Mouse (Mus musculus) layer of hippocampus, adult 18-20 months (tissue): ENCODE measurements around the gene Zfp30. TPM values are rescaled to one million over a fixed set of nuclear protein-coding genes. Genes with fewer than 3 reads are reported as not detected.

ENCODE experiments used
- DNase-seq, 2 experiments: peaks; one replicate each; pipeline ENCODE4 v3.0.0; 2022; ENCODE audit warnings: low spot score in 2 of 2
- microRNA-seq, 2 experiments: library from miRNA; unstranded; fragments of <30 nt; microRNA quantifications; one replicate each; pipeline ENCODE4 v1.2.0; 2021
- total RNA-seq, 2 experiments: library from RNA; stranded (reverse); gene quantifications; 2 replicates each; pipeline ENCODE4 v1.2.3; 2021

Gene Zfp30
- total RNA-seq, 2 experiments from 2014 or later = 10.3 to 10.6 TPM

DNA sequence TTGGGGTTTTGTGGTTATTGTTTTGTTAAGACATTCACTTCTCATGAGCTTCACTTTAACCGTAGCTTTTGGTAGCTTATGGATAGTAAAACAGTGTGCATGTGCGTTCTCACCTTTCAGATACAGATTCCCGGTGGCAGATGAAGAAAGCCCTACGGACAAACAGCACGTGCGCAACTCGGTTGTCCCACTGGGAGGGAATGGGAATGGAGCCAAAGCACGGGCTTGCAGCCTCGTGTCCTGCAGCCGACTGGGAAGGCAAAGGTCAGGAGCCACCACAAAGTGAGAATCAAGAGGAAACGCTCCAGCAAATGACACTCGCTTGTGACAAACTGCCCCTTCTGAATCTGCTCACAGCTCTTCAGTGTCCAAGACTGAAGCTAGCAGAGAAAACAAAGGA, 44.2 kb downstream of the Zfp30 start:
- no peak for DNase-seq

DNA sequence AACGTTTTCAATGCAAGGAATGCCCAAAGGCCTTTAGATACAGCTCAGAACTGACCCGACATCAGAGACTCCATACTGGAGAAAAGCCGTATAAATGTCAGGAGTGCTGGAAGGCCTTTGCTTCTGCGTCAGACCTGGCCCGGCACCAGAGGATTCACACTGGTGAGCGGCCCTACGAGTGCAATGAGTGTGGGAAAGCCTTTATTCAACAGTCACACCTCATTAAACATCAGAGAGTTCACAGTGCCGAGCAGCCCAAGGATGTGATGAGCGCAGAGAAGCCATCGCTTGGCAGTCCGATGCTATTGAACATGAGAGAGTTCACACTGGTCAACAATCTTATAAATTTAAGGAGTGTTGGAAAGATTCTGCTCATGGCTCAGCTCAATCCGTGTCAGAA, 46.0 kb downstream of the Zfp30 start:
- DNase-seq = no peak

DNA sequence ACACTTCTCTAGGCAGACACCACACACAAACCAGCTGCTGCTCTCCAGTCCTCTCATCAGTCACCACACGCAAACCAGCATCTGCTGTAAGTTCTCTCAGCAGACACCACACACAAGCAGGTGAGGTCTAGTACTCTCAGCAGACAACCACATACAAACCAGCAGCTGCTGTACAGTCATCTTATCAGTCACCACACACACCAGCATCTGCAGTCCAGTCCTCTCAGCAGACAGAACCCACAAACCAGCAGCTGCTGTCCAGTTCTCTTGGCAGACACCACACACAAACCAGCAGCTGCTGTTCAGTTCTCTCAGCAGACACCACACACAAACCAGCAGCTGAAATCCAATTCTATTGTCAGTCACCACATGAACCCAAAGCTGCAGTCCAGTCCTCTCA, 53.0 kb downstream of the Zfp30 start:
- DNase-seq = no peak

DNA sequence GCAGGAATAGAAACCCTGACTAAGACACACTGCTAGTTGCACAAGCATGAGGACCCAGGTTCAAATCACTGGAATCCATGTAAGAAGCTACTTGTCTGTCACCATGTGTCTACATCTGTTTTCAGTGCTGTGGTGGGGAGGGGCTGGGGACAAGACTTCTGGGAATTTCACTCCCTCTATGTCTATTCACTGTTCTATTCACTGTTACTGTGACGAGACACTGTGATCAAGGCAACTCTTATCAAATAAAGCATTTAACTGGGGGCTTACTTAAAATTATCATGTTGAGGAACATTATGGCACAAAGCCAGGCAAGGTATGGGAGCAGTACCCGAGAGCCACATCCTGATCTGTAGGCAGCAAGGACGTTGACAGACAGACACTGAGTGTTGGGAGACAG, 55.5 kb downstream of the Zfp30 start:
- no peak for DNase-seq

DNA sequence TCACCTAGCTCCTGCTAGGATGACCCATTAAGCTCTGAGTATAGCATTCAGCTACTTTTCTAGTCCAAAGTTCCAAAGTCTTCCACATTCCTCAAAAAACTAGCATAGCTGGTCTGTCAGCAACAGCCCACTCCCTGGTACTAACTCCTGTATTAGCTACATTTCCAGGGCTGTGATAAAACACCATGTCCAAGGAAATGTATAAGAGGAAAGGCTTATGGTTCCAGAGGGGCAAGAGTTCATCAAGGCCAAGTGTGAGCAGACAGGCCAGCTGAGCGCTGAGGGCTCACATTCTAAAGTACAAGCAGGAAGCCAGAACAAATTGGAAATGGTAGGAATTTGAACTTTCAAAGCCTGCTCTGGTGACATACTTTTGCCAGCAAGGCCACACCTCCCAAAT, 58.3 kb downstream of the Zfp30 start:
- DNase-seq = no peak

Small RNA genes lying within 50 kb of the gene (microRNA-seq; reads per million reads assigned to microRNA genes)
- 2.7 to 3.7 reads per million in 2 experiments for gene Mir1964

Other genes starting within 250 kb of the Zfp30 start
- under 1 TPM in 1 of 2 experiments, not detected in 1; 0.15 TPM for gene Catsperg2, start 57.0 kb upstream of the Zfp30 start, total RNA-seq
- 10 to 100 TPM; 20.4 TPM for gene Zfp84, start 15.4 kb upstream of the Zfp30 start, total RNA-seq
- 10 to 100 TPM; 21.1 to 23.7 TPM for gene Zfp790, start 32.1 kb downstream of the Zfp30 start, total RNA-seq
- 10 to 100 TPM; 14.2 to 18.9 TPM for gene Zfp940, start 69.7 kb downstream of the Zfp30 start, total RNA-seq
- gene Zfp420, start 76.0 kb downstream of the Zfp30 start, total RNA-seq = 10 to 100 TPM; 17.4 to 21.0 TPM
- gene Zfp27, start 122.6 kb downstream of the Zfp30 start, total RNA-seq = 10 to 100 TPM; 19.7 to 19.8 TPM
- 10 to 100 TPM in 1 of 2 experiments, 1 to 10 TPM in 1; 8.0 to 10.0 TPM for gene Zfp383, start 124.2 kb downstream of the Zfp30 start, total RNA-seq
- 10 to 100 TPM; 15.4 to 18.1 TPM for gene Zfp74, start 170.1 kb downstream of the Zfp30 start, total RNA-seq
- 1 to 10 TPM; 3.5 to 4.5 TPM for gene Zfp568, start 200.0 kb downstream of the Zfp30 start, total RNA-seq